Comparison of ENCODE assay signal across 9 mouse cellular contexts in genomic region chr12:113044916-113045677, GRCm38 (mm10). TPM values are rescaled to one million over a fixed set of nuclear protein-coding genes. Genes with fewer than 3 reads are reported as not detected.
DNase-seq lines count a peak whose midpoint lies in the region; ATAC-seq and TF ChIP-seq lines count a peak whose summit lies in the region.
"Had no signal": no experiment of that assay in that cellular context is flagged by ENCODE, and none has a peak within 500 bp of the region (broad histone marks: within the 10 kb centered on the region; RNA-seq: fewer than 3 reads in every experiment).

No protein-coding gene starts in this region.

- no peak for TF ChIP-seq POLR2A in liver, adult 2 months (IDR thresholded peaks at IDR 0.05; ENCODE audit: extremely low read depth, insufficient read depth, low read length)
- no peak for TF ChIP-seq POLR2A in cerebellum, adult 2 months (IDR thresholded peaks at IDR 0.05; ENCODE audit: borderline replicate concordance, insufficient read depth, low read length)

- H3K27me3 ChIP-seq in liver, adult 2 months (ENCODE audit: control insufficient read depth, insufficient read depth, low read length): no peaks in the 10 kb centered on the region
- H3K27me3 ChIP-seq in cerebellum, adult 2 months (ENCODE audit: control insufficient read depth, insufficient read depth, low read length): no peaks in the 10 kb centered on the region
- H3K27me3 ChIP-seq in hindbrain, embryonic 16.5 days (replicated peaks; ENCODE audit: control insufficient read depth, insufficient read depth, low read length): no peaks in the 10 kb centered on the region
- H3K27me3 ChIP-seq: limb, embryonic 12.5 days had no signal

- H3K4me3 ChIP-seq in liver, adult 2 months (ENCODE audit: insufficient read depth, low read depth, low read length): no peak overlapping the region
- no peak overlapping the region for H3K4me3 ChIP-seq in cerebellum, adult 2 months (replicated peaks; ENCODE audit: insufficient read depth, low read depth, low read length)
- H3K4me3 ChIP-seq in hindbrain, embryonic 16.5 days (ENCODE audit: low read length): no peak overlapping the region
- H3K4me3 ChIP-seq: limb, embryonic 12.5 days had no signal

- H3K9ac ChIP-seq in liver, adult 2 months (ENCODE audit: low read depth, low read length): no peak overlapping the region
- H3K9ac ChIP-seq in hindbrain, embryonic 16.5 days (ENCODE audit: low read depth, low read length): no peak overlapping the region
- H3K9ac ChIP-seq: limb, embryonic 12.5 days had no signal

- H3K79me2 ChIP-seq in liver, adult 2 months (ENCODE audit: control insufficient read depth, insufficient read depth, low read length): peaks cover 4% of the 10 kb centered on the region

- WGBS in liver, adult 2 months: 85% methylated on average over 3 of the region's 3 CpGs
- WGBS in cerebellum, adult 2 months: 19% methylated on average over 3 of the region's 3 CpGs
- 80% methylated on average over 3 of the region's 3 CpGs for WGBS in hindbrain, embryonic 16.5 days

- H3K36me3 ChIP-seq in liver, adult 2 months (ENCODE audit: control insufficient read depth, insufficient read depth, low read length): 0 out of 2 replicates have a peak, but pooled peaks cover 5% of the 10 kb centered on the region
- peaks cover 28% of the 10 kb centered on the region for H3K36me3 ChIP-seq in hindbrain, embryonic 16.5 days (ENCODE audit: control insufficient read depth, insufficient read depth, low read length)

- peak; percentile 50 for DNase-seq in CD4-positive, CD25-positive, alpha-beta regulatory T cell, adult 2 months (ENCODE audit: low read depth, low spot score)
- DNase-seq in liver, adult 2 months (ENCODE audit: extremely low read depth, low read depth, low spot score): peak; percentile 30
- DNase-seq in liver: no peak
- peak; percentile 76 to 80 for DNase-seq in cerebellum, adult 2 months
- peak; percentile 43 to 65 for DNase-seq in kidney, postnatal 4 days
- DNase-seq in thymus, postnatal 36 days: peak; percentile 38 to 52

- H3K4me1 ChIP-seq in liver, adult 2 months (ENCODE audit: control insufficient read depth, insufficient read depth, low read length): no peaks in the 10 kb centered on the region
- H3K4me1 ChIP-seq in cerebellum, adult 2 months (ENCODE audit: control insufficient read depth, insufficient read depth, low read length): peaks cover 26% of the 10 kb centered on the region
- peaks cover 19% of the 10 kb centered on the region for H3K4me1 ChIP-seq in hindbrain, embryonic 16.5 days (ENCODE audit: control insufficient read depth, insufficient read depth, low read depth, low read length)

- no peak overlapping the region for H3K27ac ChIP-seq in liver, adult 2 months (replicated peaks; ENCODE audit: insufficient read depth, low read depth, low read length)
- H3K27ac ChIP-seq in cerebellum, adult 2 months (ENCODE audit: insufficient read depth, low read length): peak overlapping the region; percentile 19
- no peak overlapping the region for H3K27ac ChIP-seq in hindbrain, embryonic 16.5 days (ENCODE audit: low read depth, low read length)
- H3K27ac ChIP-seq: limb, embryonic 12.5 days had no signal

- TF ChIP-seq CTCF in liver, adult 2 months (IDR thresholded peaks at IDR 0.05; ENCODE audit: low read depth, low read length): 0 out of 2 replicates have a peak, but pooled peaks have one; percentile 21
- peak; percentile 79 for TF ChIP-seq CTCF in cerebellum, adult 2 months (IDR thresholded peaks at IDR 0.05; ENCODE audit: borderline replicate concordance, insufficient read depth, low read depth, low read length)

- H3K9me3 ChIP-seq in hindbrain, embryonic 16.5 days (ENCODE audit: control insufficient read depth, low read length): no peaks in the 10 kb centered on the region
- H3K9me3 ChIP-seq: limb, embryonic 12.5 days had no signal

- no peak overlapping the region for H3K4me2 ChIP-seq in hindbrain, embryonic 16.5 days (ENCODE audit: low read length)
- H3K4me2 ChIP-seq: limb, embryonic 12.5 days had no signal

- no peak for ATAC-seq in CD4-positive, CD25-positive, alpha-beta regulatory T cell, adult 4 months
- no peak for ATAC-seq in hindbrain, embryonic 16.5 days

RNA-seq across cellular contexts. Expression of gene Tex22, which starts 29.2 kb away (rescaled TPM):
- polyA plus RNA-seq in CD4-positive, CD25-positive, alpha-beta regulatory T cell, adult 4 months (2017; shearing (Covaris generic)): not detected
- total RNA-seq in liver, adult 2 months (2014; rRNA removed): 0.20 TPM in 1 of 2 replicates, not detected in the other
- polyA plus RNA-seq in liver, adult 2 months (2012; rRNA removed): 0.10 and 0.12 TPM in 2 replicates
- polyA plus RNA-seq in cerebellum, adult 2 months (2012; rRNA removed): 0.25 and 0.30 TPM in 2 replicates
- not detected in 2 replicates for polyA plus RNA-seq in hindbrain, embryonic 16.5 days (2015; fragmentation: Nextera tagmentation; extraction: Ambion mirVana)
- polyA plus RNA-seq: limb, embryonic 12.5 days had no signal

RNA-seq across cellular contexts. Expression of gene Pacs2, which starts 30.8 kb away (rescaled TPM):
- 1 to 10 TPM; 5.8 to 7.3 TPM for polyA plus RNA-seq in CD4-positive, CD25-positive, alpha-beta regulatory T cell, adult 4 months (2017; shearing (Covaris generic))
- 5.2 and 7.5 TPM in 2 replicates for total RNA-seq in liver, adult 2 months (2014; rRNA removed)
- 11.8 and 15.3 TPM in 2 replicates for polyA plus RNA-seq in liver, adult 2 months (2012; rRNA removed)
- polyA plus RNA-seq in cerebellum, adult 2 months (2012; rRNA removed): 136 and 151 TPM in 2 replicates
- polyA plus RNA-seq in hindbrain, embryonic 16.5 days (2015; fragmentation: Nextera tagmentation; extraction: Ambion mirVana): 20.4 and 27.8 TPM in 2 replicates

RNA-seq across cellular contexts. Expression of gene Brf1, which starts 44.6 kb away (rescaled TPM):
- polyA plus RNA-seq in CD4-positive, CD25-positive, alpha-beta regulatory T cell, adult 4 months (2017; shearing (Covaris generic)): 10 to 100 TPM; 26.9 to 32.7 TPM
- total RNA-seq in liver, adult 2 months (2014; rRNA removed): 17.1 and 19.6 TPM in 2 replicates
- polyA plus RNA-seq in liver, adult 2 months (2012; rRNA removed): 26.2 and 31.5 TPM in 2 replicates
- 52.0 and 52.4 TPM in 2 replicates for polyA plus RNA-seq in cerebellum, adult 2 months (2012; rRNA removed)
- polyA plus RNA-seq in hindbrain, embryonic 16.5 days (2015; fragmentation: Nextera tagmentation; extraction: Ambion mirVana): 40.5 and 43.1 TPM in 2 replicates

RNA-seq across cellular contexts. Expression of gene Mta1, which starts 53.0 kb away (rescaled TPM):
- 10 to 100 TPM in 1 of 2 experiments, 1 to 10 TPM in 1; 9.6 to 15.1 TPM for polyA plus RNA-seq in CD4-positive, CD25-positive, alpha-beta regulatory T cell, adult 4 months (2017; shearing (Covaris generic))
- total RNA-seq in liver, adult 2 months (2014; rRNA removed): 6.0 and 8.9 TPM in 2 replicates
- 24.3 and 31.7 TPM in 2 replicates for polyA plus RNA-seq in liver, adult 2 months (2012; rRNA removed)
- 60.4 and 61.4 TPM in 2 replicates for polyA plus RNA-seq in cerebellum, adult 2 months (2012; rRNA removed)
- polyA plus RNA-seq in hindbrain, embryonic 16.5 days (2015; fragmentation: Nextera tagmentation; extraction: Ambion mirVana): 13.4 and 14.6 TPM in 2 replicates
